Mouse (Mus musculus) intestine, postnatal 0 days (tissue): Measurements from ENCODE around the gene Zfp382. TPM values are rescaled to one million over a fixed set of nuclear protein-coding genes. Genes with fewer than 3 reads are reported as not detected.

ENCODE experiments used
- ATAC-seq: fragments of 200-750 bp; cut with Nextera tagmentation; 2 replicates; pipeline ENCODE4 v1.8.0; 2017; ENCODE audit warnings: mild to moderate bottlenecking, moderate TSS enrichment, moderate library complexity
- H3K27ac ChIP-seq: fragments of 300-500 bp; sonication (generic); 2 replicates; pipeline ENCODE4 v1.5.1; 2014; ENCODE audit warnings: mild to moderate bottlenecking, low read depth, low read length, moderate library complexity
- H3K27me3 ChIP-seq: fragments of 300-500 bp; sonication (generic); replicated peaks from 2 replicates; pipeline ENCODE4 v1.6.1; 2014; ENCODE audit warnings: low read length, mixed read lengths; ENCODE audit not compliant: control insufficient read depth, insufficient read depth
- H3K36me3 ChIP-seq: fragments of 300-500 bp; sonication (generic); 2 replicates; pipeline ENCODE4 v1.6.1; 2014; ENCODE audit warnings: mild to moderate bottlenecking, moderate library complexity; ENCODE audit not compliant: control insufficient read depth, insufficient read depth
- H3K4me1 ChIP-seq: fragments of 300-500 bp; sonication (generic); replicated peaks from 2 replicates; pipeline ENCODE4 v1.6.1; 2014; ENCODE audit warnings: antibody characterized with exemption, low read length, mixed read lengths; ENCODE audit not compliant: control insufficient read depth, insufficient read depth
- H3K4me2 ChIP-seq: fragments of 300-500 bp; sonication (generic); replicated peaks from 2 replicates; pipeline ENCODE4 v1.6.1; 2014; ENCODE audit warnings: low read depth, mild to moderate bottlenecking, moderate library complexity
- H3K4me3 ChIP-seq: fragments of 300-500 bp; sonication (generic); 2 replicates; pipeline ENCODE4 v1.5.1; 2014; ENCODE audit warnings: low read depth, low read length
- H3K9ac ChIP-seq: fragments of 300-500 bp; sonication (generic); 2 replicates; pipeline ENCODE4 v1.6.1; 2014; ENCODE audit warnings: mild to moderate bottlenecking, low read depth, low read length
- H3K9me3 ChIP-seq: fragments of 300-500 bp; sonication (generic); 2 replicates; pipeline ENCODE4 v1.6.1; 2016; ENCODE audit warnings: mixed run types; ENCODE audit not compliant: control insufficient read depth
- CTCF ChIP-seq: sonication (generic); IDR thresholded peaks from 2 replicates; pipeline ENCODE4 v1.5.1; 2016; ENCODE audit warnings: low read depth, mild to moderate bottlenecking, control low read depth, antibody characterized with exemption, moderate library complexity
- WGBS: fragments of 180-500 bp; shearing (Covaris S2); extraction: QIAGEN DNeasy Blood & Tissue Kit; methylation state at CpG from one replicate; pipeline ENCODE4 v1.1.7; 2014; 5-methylcytosine and 5-hydroxymethylcytosine counted together
- polyA plus RNA-seq: library from polyadenylated mRNA; unstranded; fragments of >200 nt; fragmentation: Nextera tagmentation; extraction: Ambion mirVana; gene quantifications from 2 replicates; pipeline ENCODE4 v1.2.1, GENCODE M21; 2015

Gene Zfp382
- polyA plus RNA-seq = 1.7 and 2.4 TPM in 2 replicates

DNA sequence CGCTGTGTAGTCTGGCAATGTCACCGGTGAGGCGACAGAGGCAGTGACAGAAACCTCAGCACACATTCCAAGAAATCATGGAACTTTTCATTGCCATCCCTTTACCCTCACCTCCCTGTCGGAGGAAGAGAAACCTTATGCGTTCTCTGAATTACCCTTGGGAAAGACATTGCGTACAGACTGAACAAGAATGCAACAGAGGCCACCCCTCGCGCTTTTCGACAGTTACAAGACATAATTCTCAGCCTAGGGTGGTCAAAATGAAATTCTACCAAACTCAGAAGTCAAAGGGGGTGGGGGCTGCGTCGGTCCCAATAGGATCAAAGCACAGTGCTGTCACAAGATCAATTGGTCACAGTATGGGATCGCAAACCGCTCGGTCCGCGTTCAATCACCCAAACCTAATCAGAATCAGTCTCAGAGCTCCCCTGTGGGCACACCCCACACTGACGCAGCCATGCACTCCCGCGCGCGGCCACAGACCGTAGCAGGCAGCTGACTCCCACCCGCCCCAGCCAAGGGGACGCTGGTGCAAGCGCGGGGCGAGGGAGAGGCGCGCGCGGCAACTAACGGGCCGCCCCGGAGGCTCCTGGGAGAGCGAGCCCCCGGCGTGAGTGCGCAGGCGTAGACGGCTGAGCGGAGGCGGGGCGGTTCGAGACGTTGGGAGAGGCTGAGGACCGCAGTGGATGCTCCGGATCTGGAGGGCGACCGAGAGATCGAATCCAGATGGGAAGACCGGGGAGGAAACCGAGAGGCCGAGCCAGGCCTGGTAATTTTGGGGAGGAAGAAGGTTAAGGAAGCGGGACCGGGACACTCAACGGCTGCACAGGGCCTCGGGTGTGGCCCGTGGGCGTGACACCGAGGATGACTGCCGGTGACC is at the start of gene Zfp382:
Gene Zfp382 (plus strand): TSS at position 635 of the 880 bp plus-strand sequence.
- peak; percentile 64 for ATAC-seq
- WGBS = under 1% methylated on average over 61 of the region's 61 CpGs
- H3K27me3 ChIP-seq = no peaks in the 10 kb centered on the region
- H3K9me3 ChIP-seq = no peaks in the 10 kb centered on the region
- H3K36me3 ChIP-seq = no peaks in the 10 kb centered on the region
- TF ChIP-seq CTCF = no peak; the same call in 1 of the 2 replicates
- no peaks in the 10 kb centered on the region for H3K4me1 ChIP-seq
- peak within 1 kb of the TSS; percentile 56 for H3K4me3 ChIP-seq
- H3K9ac ChIP-seq = peak within 1 kb of the TSS; percentile 35
- peak within 1 kb of the TSS; percentile 96 for H3K4me2 ChIP-seq
- peak within 1 kb of the TSS; percentile 54; the same call in 1 of the 2 replicates for H3K27ac ChIP-seq

DNA sequence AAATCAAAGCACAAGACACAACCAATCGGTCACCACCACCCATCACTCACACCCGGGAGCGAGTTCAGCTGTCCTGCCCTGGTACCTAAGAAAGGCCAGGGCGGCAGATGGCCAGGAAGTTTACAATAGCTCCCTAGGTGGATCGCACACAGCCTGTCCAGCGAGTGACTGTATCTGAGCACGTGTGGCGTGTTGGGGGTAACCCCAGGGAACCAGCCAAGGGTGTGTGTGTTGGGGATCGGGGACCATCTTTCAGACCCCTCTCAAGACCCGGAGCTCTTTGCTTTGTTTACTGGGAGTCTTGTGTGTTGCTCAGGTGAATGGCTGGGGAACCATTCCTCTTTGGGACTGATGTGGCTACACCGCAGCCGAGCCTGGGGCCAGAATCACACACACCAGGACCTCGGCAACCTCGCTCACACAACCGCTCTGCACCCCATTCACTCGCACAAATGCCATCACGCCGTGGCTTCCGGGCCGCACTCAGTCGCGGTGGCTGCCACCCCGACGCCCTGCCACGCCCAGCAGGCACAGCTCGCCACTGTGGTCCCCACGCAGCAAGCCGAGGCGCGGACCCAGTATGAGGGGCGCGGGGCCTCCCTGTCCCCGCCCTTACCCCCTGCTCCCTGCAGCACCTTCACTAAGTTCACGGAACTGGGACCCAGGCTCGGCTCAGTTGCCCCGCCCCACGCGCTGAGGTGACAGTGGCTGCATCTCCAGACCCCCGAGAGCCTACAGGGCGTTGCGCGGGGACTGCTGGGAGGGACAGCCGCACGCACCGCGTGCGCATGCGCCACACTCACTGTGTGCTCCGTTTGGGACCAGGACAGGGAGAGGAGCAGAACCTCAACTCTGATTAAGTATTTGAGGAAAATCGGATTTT is 49.4 kb upstream of the Zfp382 start, which contains the start of gene Zfp82:
Gene Zfp82 (minus strand): TSS at position 755 of the 883 bp plus-strand sequence.
- no peaks in the 10 kb centered on the region for H3K4me1 ChIP-seq
- peak within 1 kb of the TSS; percentile 71 for H3K4me3 ChIP-seq
- peak within 1 kb of the TSS; percentile 99 for H3K4me2 ChIP-seq
- no peaks in the 10 kb centered on the region for H3K9me3 ChIP-seq
- H3K9ac ChIP-seq = peak within 1 kb of the TSS; percentile 46
- WGBS = under 1% methylated on average over 50 of the region's 50 CpGs
- ATAC-seq = peak; percentile 81
- H3K27ac ChIP-seq = no peak within 1 kb of the TSS
- TF ChIP-seq CTCF = no peak
- H3K36me3 ChIP-seq = peaks cover 8% of the 10 kb centered on the region; the same call in 1 of the 2 replicates
- no peaks in the 10 kb centered on the region for H3K27me3 ChIP-seq

DNA sequence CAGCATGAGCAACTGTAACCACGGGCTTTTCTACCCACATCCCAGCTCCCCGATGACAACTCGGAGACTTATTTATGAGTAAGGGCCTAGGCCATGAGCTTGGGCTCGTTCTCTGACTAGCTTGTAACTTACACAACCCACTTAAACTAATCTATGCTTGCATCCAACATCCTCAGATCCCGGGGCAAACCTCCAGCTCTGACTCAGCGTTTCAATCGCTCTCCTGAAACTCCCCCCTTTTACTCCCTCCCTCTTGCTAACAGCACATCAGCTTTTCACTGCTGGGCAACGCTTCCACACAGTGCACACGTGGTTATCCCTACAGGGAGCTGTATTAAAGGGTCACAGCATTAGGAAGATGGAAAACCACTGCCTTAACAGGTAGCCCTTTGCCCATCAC is 35.2 kb upstream of the Zfp382 start:
- H3K9ac ChIP-seq = no peak overlapping the region
- H3K27me3 ChIP-seq = no peaks in the 10 kb centered on the region
- no peak overlapping the region for H3K4me2 ChIP-seq
- ATAC-seq = no peak
- H3K27ac ChIP-seq = no peak overlapping the region
- no peaks in the 10 kb centered on the region for H3K9me3 ChIP-seq
- peaks cover 11% of the 10 kb centered on the region; the same call in 1 of the 2 replicates for H3K36me3 ChIP-seq
- H3K4me3 ChIP-seq = no peak overlapping the region
- no peak for TF ChIP-seq CTCF
- WGBS = 86% methylated on average over 9 of the region's 9 CpGs
- no peaks in the 10 kb centered on the region for H3K4me1 ChIP-seq

DNA sequence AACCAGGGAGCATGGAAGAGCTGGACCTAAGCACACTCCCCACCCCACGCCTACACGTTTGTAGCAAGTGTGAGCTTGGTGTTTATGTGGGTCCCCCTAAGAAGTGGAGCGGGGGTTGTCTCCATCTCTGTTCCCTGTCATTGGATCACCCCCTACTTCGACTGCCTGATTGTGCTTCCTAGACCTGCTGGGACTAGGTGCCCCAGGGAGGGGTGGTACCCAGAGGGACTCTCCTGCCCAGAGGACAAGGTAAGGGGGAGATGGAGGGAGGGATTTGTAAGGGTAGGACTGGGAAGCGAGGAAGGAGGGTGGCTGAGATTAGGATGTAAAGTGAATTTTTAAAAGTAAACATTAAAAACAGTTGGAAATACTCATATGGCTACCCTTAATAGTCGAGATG is 32.3 kb upstream of the Zfp382 start:
- H3K4me1 ChIP-seq = 0 out of 2 replicates have a peak, but pooled peaks cover 4% of the 10 kb centered on the region
- 22% methylated on average over 6 of the region's 6 CpGs for WGBS
- H3K9ac ChIP-seq = peak overlapping the region; percentile 73; the same call in 1 of the 2 replicates
- peaks cover 11% of the 10 kb centered on the region; the same call in 1 of the 2 replicates for H3K36me3 ChIP-seq
- no peak for TF ChIP-seq CTCF
- H3K4me2 ChIP-seq = peak overlapping the region; percentile 80
- ATAC-seq = no peak
- H3K9me3 ChIP-seq = no peaks in the 10 kb centered on the region
- H3K27ac ChIP-seq = no peak overlapping the region
- H3K27me3 ChIP-seq = no peaks in the 10 kb centered on the region
- H3K4me3 ChIP-seq = peak overlapping the region; percentile 59

DNA sequence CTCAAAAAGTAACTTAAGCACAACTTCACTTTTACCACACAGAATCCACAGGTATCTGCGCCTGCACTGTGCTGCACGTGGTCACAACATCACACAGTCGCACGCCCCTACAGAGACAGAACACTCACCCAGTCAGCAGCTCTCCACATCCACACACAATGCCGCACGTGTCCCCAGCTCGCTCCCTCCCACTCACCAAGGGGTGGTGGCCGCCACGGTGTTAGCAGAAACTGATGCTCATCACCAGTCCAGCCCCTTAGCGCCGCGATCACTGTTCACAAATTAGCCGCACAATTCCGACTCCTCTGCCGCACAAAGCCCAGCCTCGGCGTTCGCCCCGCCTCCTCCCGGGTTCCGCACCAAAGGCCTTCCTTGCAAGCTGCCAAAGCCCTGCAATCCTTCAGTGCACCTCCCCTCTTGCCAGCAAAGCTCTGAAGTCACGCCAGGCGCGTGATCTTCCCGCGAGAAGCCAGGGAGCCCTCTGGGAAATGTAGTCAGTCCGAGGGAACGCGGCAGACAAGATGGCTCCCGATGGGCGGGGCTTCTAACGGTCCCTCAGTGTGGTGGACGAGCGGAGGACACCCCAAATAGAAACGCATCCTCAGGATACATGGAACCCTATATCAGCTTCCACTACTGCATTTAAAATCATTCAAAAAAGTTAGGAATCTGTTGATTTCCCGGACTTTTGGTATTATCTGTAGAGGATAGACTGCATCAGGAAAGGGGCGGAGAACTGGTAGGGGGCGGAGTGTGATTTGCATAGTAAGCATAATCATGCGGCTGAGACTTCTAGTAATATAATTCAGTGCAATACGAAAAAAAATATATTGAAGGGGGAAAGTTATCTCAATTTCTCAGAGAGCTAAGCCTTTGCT is 31.4 kb upstream of the Zfp382 start, which contains the start of the genes Gm26920 and Zfp566:
Gene Gm26920 (minus strand): TSS at position 319 of the 878 bp plus-strand sequence.
Gene Zfp566 (minus strand): TSS at position 436 of the 878 bp plus-strand sequence.
- H3K27me3 ChIP-seq = no peaks in the 10 kb centered on the region
- peak within 1 kb of the TSS; percentile 59 for H3K4me3 ChIP-seq
- H3K4me1 ChIP-seq = 0 out of 2 replicates have a peak, but pooled peaks cover 4% of the 10 kb centered on the region
- peak within 1 kb of the TSS; percentile 35 for H3K27ac ChIP-seq
- H3K36me3 ChIP-seq = peaks cover 9% of the 10 kb centered on the region; the same call in 1 of the 2 replicates
- no peak for TF ChIP-seq CTCF
- H3K9ac ChIP-seq = peak within 1 kb of the TSS; percentile 73
- ATAC-seq = peak; percentile 91
- under 1% methylated on average over 40 of the region's 40 CpGs for WGBS
- H3K9me3 ChIP-seq = no peaks in the 10 kb centered on the region
- peak within 1 kb of the TSS; percentile 80 for H3K4me2 ChIP-seq
